Mouse (Mus musculus) cerebellum, adult 2 months (tissue): ENCODE measurements around the gene Asic3. TPM values are rescaled to one million over a fixed set of nuclear protein-coding genes. Genes with fewer than 3 reads are reported as not detected.

Source experiments
- DNase-seq, 2 experiments: peaks; one replicate each; pipeline ENCODE4 v3.0.0; 2021
- H3K27ac ChIP-seq: fragments of 200-500 bp; 2 replicates; pipeline ENCODE4 v1.5.1; 2012; ENCODE audit warnings: low read length, control low read depth, inconsistent platforms; ENCODE audit not compliant: insufficient read depth
- H3K27me3 ChIP-seq: fragments of 200-500 bp; 2 replicates; pipeline ENCODE4 v1.6.1; 2012; ENCODE audit warnings: inconsistent platforms, mild to moderate bottlenecking, low read length, moderate library complexity; ENCODE audit not compliant: control insufficient read depth, insufficient read depth
- H3K4me1 ChIP-seq: fragments of 200-500 bp; 2 replicates; pipeline ENCODE4 v1.6.1; 2011; ENCODE audit warnings: low read length; ENCODE audit not compliant: control insufficient read depth, insufficient read depth
- H3K4me3 ChIP-seq: fragments of 200-500 bp; replicated peaks from 2 replicates; pipeline ENCODE3; 2011; ENCODE audit warnings: mild to moderate bottlenecking, low read depth, low read length, control low read depth; ENCODE audit not compliant: insufficient read depth
- CTCF ChIP-seq: fragments of 200-500 bp; IDR thresholded peaks from 2 replicates; pipeline ENCODE4 v1.5.1; 2011; ENCODE audit warnings: low read depth, mild to moderate bottlenecking, control low read depth, low read length, moderate library complexity, borderline replicate concordance; ENCODE audit not compliant: insufficient read depth
- POLR2A ChIP-seq: fragments of 200-500 bp; IDR thresholded peaks from 2 replicates; pipeline ENCODE4 v1.6.1; 2011; ENCODE audit warnings: low read length, control low read depth, borderline replicate concordance; ENCODE audit not compliant: insufficient read depth
- WGBS: fragments of 180-500 bp; shearing (Covaris S2); methylation state at CpG from one replicate; pipeline ENCODE4 v1.1.7; 2018; 5-methylcytosine and 5-hydroxymethylcytosine counted together
- polyA plus RNA-seq: library from polyadenylated mRNA; depleted of rRNA; stranded (reverse); fragments of >200 nt; gene quantifications from 2 replicates; pipeline ENCODE4 v1.2.3, GENCODE M21; 2012; rRNA removed

Asic3 gene
- polyA plus RNA-seq, 1 experiment: 0.74 TPM

GRCm38 (mm10) chr5:24452030-24452690, 39.0 kb downstream of the Asic3 start, which contains the start of gene Agap3:
Gene Agap3 (plus strand): TSS chr5:24452177.
- H3K27ac ChIP-seq: peak within 1 kb of the TSS; percentile 79
- no peaks in the 10 kb centered on the region for H3K27me3 ChIP-seq
- DNase-seq: peak; percentile 59 to 68
- no peak for TF ChIP-seq POLR2A
- no peak for TF ChIP-seq CTCF
- H3K4me1 ChIP-seq: peaks cover 25% of the 10 kb centered on the region
- under 1% methylated on average over 58 of the region's 85 CpGs for WGBS
- peak within 1 kb of the TSS; percentile 89 for H3K4me3 ChIP-seq

GRCm38 (mm10) chr5:24452691-24453233, 39.6 kb downstream of the Asic3 start:
- Histone ChIP-seq H3K4me3 (peak overlapping the region; percentile 89), H3K27me3 (no peaks in the 10 kb centered on the region), H3K27ac (peak overlapping the region; percentile 79), H3K4me1 (peaks cover 31% of the 10 kb centered on the region)
- TF ChIP-seq POLR2A: no peak
- TF ChIP-seq CTCF: no peak
- WGBS: under 1% methylated on average over 29 of the region's 29 CpGs
- DNase-seq: peak in 1 of 2 experiments; percentile 54

- Histone ChIP-seq H3K27ac (peak overlapping the region; percentile 79), H3K27me3 (no peaks in the 10 kb centered on the region), H3K4me3 (peak overlapping the region; percentile 89), H3K4me1 (peaks cover 31% of the 10 kb centered on the region)
- DNase-seq: peak; percentile 89 to 91
- TF ChIP-seq CTCF (no peak), POLR2A (0 out of 2 replicates have a peak, but pooled peaks have one; percentile 11)
- 0% methylated on average over 5 of the region's 5 CpGs for WGBS
Observed at GRCm38 (mm10) chr5:24453283-24453984, 40.2 kb downstream of the Asic3 start.

GRCm38 (mm10) chr5:24453985-24454303, 40.8 kb downstream of the Asic3 start:
- no peaks in the 10 kb centered on the region for H3K27me3 ChIP-seq
- peaks cover 31% of the 10 kb centered on the region for H3K4me1 ChIP-seq
- H3K27ac ChIP-seq: peak overlapping the region; percentile 79
- peak overlapping the region; percentile 89 for H3K4me3 ChIP-seq
- no peak for TF ChIP-seq CTCF
- 0 out of 2 replicates have a peak, but pooled peaks have one; percentile 1 for TF ChIP-seq POLR2A
- no peak for DNase-seq
- 2% methylated on average over 2 of the region's 2 CpGs for WGBS

GRCm38 (mm10) chr5:24455076-24455475, 41.9 kb downstream of the Asic3 start:
- WGBS: 26% methylated on average over 3 of the region's 3 CpGs
- Histone ChIP-seq H3K4me1 (peaks cover 31% of the 10 kb centered on the region), H3K4me3 (peak overlapping the region; percentile 49)

GRCm38 (mm10) chr5:24455613-24456012, 42.4 kb downstream of the Asic3 start:
- peaks cover 31% of the 10 kb centered on the region for H3K4me1 ChIP-seq

More at GRCm38 (mm10) chr5:24455076-24455475, 41.9 kb downstream of the Asic3 start:
- TF ChIP-seq CTCF (no peak), POLR2A (no peak)
- peak in 1 of 2 experiments; percentile 24 for DNase-seq
- Histone ChIP-seq H3K27me3 (no peaks in the 10 kb centered on the region), H3K27ac (peak overlapping the region; percentile 70; the same call in 1 of the 2 replicates)

GRCm38 (mm10) chr5:24466762-24467161, 53.6 kb downstream of the Asic3 start:
- H3K27me3 ChIP-seq: no peaks in the 10 kb centered on the region
- no peak overlapping the region for H3K4me3 ChIP-seq
- no peak for DNase-seq
- H3K4me1 ChIP-seq: peaks cover 37% of the 10 kb centered on the region
- TF ChIP-seq CTCF: no peak
- no peak for TF ChIP-seq POLR2A
- WGBS: 6% methylated on average over 12 of the region's 12 CpGs
- no peak overlapping the region for H3K27ac ChIP-seq

More at GRCm38 (mm10) chr5:24455613-24456012, 42.4 kb downstream of the Asic3 start:
- TF ChIP-seq POLR2A: no peak
- no peak for TF ChIP-seq CTCF
- H3K27ac ChIP-seq: no peak overlapping the region
- WGBS: 22% methylated on average over 7 of the region's 7 CpGs
- H3K4me3 ChIP-seq: peak overlapping the region; percentile 28
- H3K27me3 ChIP-seq: no peaks in the 10 kb centered on the region
- DNase-seq: peak in 1 of 2 experiments; percentile 23

Other genes with a start within 250 kb of the Asic3 start
- 9.8 and 10.9 TPM in 2 replicates for gene Nupl2, start 248.4 kb upstream of the Asic3 start, polyA plus RNA-seq
- gene Kcnh2, start 61.8 kb upstream of the Asic3 start, polyA plus RNA-seq: 83.3 and 85.2 TPM in 2 replicates
- gene Nos3, start 48.6 kb upstream of the Asic3 start, polyA plus RNA-seq: 7.5 and 8.6 TPM in 2 replicates
- 4.1 and 4.4 TPM in 2 replicates for gene Atg9b, start 21.2 kb upstream of the Asic3 start, polyA plus RNA-seq
- gene Abcb8, start 19.7 kb upstream of the Asic3 start, polyA plus RNA-seq: 51.8 and 53.5 TPM in 2 replicates
- 221 and 222 TPM in 2 replicates for gene Cdk5, start 10.1 kb downstream of the Asic3 start, polyA plus RNA-seq
- 81.3 and 88.0 TPM in 2 replicates for gene Slc4a2, start 10.4 kb downstream of the Asic3 start, polyA plus RNA-seq
- gene Fastk, start 31.9 kb downstream of the Asic3 start, polyA plus RNA-seq: 246 and 265 TPM in 2 replicates
- 60.6 and 61.1 TPM in 2 replicates for gene Tmub1, start 34.5 kb downstream of the Asic3 start, polyA plus RNA-seq
- 402 and 421 TPM in 2 replicates for gene Agap3, start 38.8 kb downstream of the Asic3 start, polyA plus RNA-seq
- 0.38 and 0.44 TPM in 2 replicates for gene Gbx1, start 113.8 kb downstream of the Asic3 start, polyA plus RNA-seq
- gene Asb10, start 127.6 kb downstream of the Asic3 start, polyA plus RNA-seq: 0.18 and 0.21 TPM in 2 replicates
- not detected in 2 replicates for gene 4931409K22Rik, start 143.4 kb downstream of the Asic3 start, polyA plus RNA-seq
- gene Abcf2, start 164.1 kb downstream of the Asic3 start, polyA plus RNA-seq: 101 TPM in 2 replicates
- 46.3 and 48.9 TPM in 2 replicates for gene Chpf2, start 173.3 kb downstream of the Asic3 start, polyA plus RNA-seq
- gene Smarcd3, start 211.0 kb downstream of the Asic3 start, polyA plus RNA-seq: 89.9 and 102 TPM in 2 replicates